Mouse (Mus musculus) common myeloid progenitor, adult 5-6 weeks (primary cell): ENCODE measurements at regions not wholly inside any gene's neighbourhood (a gene's known extent, or its start where the extent isn't known, plus 50 kb on each side); places are given as distances from the start of the nearest gene placed in this dataset.

ENCODE experiments used
- ATAC-seq: replicated peaks from 2 replicates; pipeline ENCODE4 v1.8.0; 2016; ENCODE audit warnings: low read depth, mild to moderate bottlenecking, moderate TSS enrichment, inconsistent platforms; ENCODE audit not compliant: poor library complexity, severe bottlenecking

- no peak for ATAC-seq
Measured at GRCm38 (mm10) chr13:83716711-83717171, 212.9 kb downstream of the Mef2c start.

- no peak for ATAC-seq
Measured at GRCm38 (mm10) chr13:83717686-83718210, 213.9 kb downstream of the Mef2c start.

- no peak for ATAC-seq
Measured at GRCm38 (mm10) chr13:83718431-83719410, 214.9 kb downstream of the Mef2c start.

DNA sequence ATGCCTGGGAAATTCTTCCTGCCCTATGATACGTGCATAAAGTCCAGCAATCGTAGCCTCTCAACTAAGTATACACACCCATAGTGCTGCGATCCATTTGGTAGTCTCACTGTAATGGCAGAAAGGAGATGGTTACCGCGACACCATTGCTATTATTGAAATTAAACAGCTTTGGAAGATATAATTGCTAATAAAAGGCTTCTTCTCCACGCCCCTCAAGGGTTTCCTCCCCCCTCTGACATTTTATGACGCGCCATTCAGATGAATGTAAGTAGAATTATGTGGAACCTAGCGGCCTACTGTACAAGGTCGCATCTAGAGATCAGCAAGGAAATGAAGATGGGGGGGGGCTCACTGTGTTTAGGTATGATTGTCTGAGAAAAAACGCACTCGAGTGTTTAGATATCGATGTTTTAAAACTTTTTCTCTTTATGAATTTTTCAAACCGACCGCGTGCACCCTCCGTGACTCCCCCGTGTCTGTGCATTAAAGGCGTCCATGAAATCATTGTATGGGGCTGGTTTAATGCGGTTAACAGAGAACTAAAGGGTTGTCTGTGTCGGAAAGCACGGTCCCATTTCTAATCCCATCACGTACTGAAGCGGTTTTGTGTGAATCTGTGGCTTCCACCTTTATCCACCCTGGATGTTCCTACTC, 215.9 kb downstream of the Mef2c start:
- ATAC-seq, result no peak

DNA sequence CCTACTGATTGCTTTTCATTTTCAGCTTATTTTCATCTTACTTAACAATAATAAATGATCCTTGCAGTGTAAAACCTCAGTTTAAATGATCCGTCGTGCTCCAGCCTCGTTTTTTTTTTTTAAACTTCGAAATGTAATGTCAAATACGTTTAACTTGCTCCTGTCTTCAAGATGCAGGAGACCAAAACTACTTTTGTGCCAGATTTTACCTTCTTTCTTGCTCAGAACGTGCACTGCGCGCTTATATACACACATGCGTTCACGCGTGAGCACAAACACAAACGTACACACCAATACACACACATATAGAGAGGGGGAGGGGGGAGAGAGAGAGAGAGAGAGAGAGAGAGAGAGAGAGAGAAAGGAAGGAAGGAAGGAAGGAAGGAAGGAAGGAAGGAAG, 216.5 kb downstream of the Mef2c start:
- no peak for ATAC-seq

DNA sequence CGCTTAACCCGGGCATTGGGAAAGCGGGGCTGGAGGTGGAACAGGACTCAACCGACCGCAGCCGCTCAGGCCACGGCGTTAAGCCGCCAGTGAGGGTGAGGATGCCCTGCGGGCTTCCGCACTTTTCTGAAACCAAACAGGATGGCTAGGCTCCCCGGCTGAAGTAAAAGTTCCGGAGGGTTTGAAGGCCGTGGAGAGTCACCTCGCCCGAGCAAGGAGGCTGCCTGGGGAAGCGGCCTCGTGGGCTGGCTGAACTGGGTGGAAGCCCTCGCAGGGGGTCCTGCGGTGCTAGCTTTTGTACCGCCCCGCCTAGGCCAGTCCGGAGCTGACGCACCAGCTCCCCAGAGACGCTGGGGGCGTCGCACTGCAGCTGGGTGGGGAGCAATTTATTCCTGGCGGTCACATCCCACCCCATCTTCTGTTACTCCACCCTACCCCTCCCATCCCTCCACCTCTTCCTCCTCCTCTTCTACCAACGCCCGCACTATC, 217.1 kb downstream of the Mef2c start:
- peak; percentile 39 for ATAC-seq

- no peak for ATAC-seq
Measured at GRCm38 (mm10) chr13:83721563-83721962, 217.7 kb downstream of the Mef2c start.

DNA sequence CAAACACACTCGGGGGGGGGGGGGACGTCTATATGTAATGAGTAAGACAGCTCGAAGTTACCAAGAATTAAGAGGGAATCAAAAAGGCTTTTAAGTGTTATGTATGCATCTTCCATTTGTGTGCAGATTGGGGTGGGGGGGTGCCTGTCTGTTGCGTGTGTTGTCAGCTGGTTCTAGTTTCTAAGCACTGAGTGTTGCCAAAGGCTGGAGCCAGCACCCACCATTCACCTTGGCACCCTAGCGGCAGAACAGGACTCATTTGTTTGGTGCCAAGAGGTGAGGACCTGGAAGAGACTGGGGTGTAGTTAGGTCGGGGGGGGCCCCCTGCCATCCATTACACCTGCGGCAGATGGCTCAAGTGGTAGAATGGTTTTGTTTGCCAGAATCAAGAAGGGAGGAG, 218.4 kb downstream of the Mef2c start:
- ATAC-seq, result no peak

GRCm38 (mm10) chr13:83722791-83723190, 219.0 kb downstream of the Mef2c start:
- ATAC-seq, result no peak

DNA sequence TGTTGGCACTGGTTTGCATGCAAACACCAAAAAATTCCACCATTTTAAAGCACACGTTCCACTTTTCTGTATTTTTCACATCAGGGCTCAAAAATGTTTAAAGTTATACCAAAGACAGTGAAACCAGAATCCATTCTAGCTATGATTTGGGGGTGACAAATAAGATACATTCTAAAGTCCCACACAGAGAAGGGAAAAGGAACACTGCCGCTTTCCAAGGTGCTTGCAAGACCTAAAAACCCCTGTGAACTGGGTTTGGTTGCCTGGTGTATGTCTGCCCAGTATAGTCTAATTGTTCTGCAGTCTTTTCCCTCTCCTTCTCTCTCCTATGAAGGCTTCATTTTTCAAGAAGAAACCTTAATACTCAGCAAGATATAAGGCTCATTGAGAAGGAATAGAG, 219.6 kb downstream of the Mef2c start:
- ATAC-seq, result no peak

- no peak for ATAC-seq
Measured at GRCm38 (mm10) chr13:83724196-83724595, 220.4 kb downstream of the Mef2c start.

DNA sequence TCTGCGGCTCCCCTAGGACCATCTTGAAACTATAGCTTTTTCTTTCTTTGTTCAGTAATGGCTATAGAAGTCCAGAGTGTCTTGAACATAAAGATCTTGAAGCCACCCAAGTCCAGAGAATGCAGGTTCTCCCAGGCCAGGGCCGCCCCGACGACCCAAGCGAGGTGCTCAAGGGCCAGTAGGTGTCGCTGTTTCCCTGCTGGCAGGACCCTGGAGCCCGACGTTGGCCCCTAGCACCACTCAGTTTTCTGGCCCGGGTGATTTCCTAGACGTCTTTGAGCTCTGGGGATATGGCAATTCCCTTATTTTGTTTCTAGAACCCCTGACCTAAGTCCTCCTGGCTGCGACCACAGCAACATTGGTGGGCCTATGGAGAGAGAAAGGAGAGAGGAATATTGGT, 221.2 kb downstream of the Mef2c start:
- peak; percentile 65 for ATAC-seq

- no peak for ATAC-seq
Measured at GRCm38 (mm10) chr13:83725831-83726230, 222.0 kb downstream of the Mef2c start.

- no peak for ATAC-seq
Measured at GRCm38 (mm10) chr13:83726346-83726975, 222.6 kb downstream of the Mef2c start.

- peak; percentile 27 for ATAC-seq
Measured at GRCm38 (mm10) chr13:83727051-83727765, 223.4 kb downstream of the Mef2c start.

DNA sequence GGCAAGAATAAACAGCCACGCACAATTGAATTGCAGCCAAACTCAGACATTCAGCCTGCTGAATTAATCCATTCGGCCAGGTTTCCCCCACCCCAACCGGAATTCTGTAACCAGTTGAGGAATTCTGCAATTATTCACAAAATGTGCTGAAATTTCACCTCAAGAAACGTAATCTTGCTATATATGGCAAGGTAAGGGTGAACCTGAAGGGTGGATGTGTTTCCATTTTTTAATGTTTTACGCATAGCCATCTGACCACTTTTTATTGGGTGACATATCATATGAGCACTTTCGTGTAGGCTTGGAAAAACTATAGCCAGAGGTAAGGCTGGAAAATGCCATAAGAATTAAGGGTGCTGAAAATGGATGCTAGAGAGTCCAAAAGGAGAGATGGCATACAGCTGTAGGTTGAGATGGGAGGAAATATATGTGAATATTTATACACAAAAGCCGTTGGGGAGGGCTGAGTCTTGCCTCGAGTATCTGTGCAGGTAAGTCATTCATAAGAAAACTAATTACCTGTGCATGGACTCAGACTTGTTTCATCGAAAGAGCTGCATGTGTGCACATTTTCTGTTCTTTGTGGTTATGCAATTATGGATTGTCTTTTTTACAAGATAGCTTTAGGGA, 224.0 kb downstream of the Mef2c start:
- no peak for ATAC-seq

- ATAC-seq, result no peak
Measured at GRCm38 (mm10) chr13:83728421-83729010, 224.7 kb downstream of the Mef2c start.

GRCm38 (mm10) chr13:83729331-83730009, 225.6 kb downstream of the Mef2c start:
- peak; percentile 15 for ATAC-seq
